Mouse (Mus musculus): ENCODE data around the gene Aldh3b1.

DNA sequence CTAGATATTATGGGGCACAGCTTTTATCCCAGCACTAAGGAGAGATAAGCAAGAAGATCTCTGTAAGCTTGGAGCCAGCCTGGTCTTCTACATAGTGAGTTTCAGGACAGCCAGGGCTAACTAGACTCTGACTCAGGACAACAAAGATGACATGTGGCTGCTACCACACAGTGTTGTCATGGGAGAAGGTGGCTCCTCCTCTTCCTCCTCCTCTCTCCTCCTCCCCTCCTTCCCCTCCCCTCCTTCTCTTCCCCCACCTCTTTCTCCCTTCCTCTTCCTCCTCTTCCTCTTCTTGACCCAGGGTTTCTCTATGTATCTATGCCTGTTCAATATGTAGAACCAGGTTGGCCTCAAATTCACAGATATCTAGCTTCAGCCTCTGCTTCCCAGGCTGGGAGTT, 21.9 kb upstream of the Aldh3b1 start:
- TF ChIP-seq POLR2A (IDR thresholded peaks at IDR 0.05; ENCODE audit: borderline replicate concordance, extremely low read depth, insufficient read depth, insufficient read length, poor library complexity, severe bottlenecking) (no peak), CTCF (IDR thresholded peaks at IDR 0.05; ENCODE audit: borderline replicate concordance, extremely low read depth, insufficient read depth, insufficient read length) (no peak)

Data from brain, embryonic 14.5 days (tissue).